Mouse (Mus musculus): ENCODE data around the gene Msantd4. TPM values are rescaled to one million over a fixed set of nuclear protein-coding genes. Genes with fewer than 3 reads are reported as not detected.

The Msantd4 gene
- 19.2 TPM for polyA plus RNA-seq (2017; shearing (Covaris generic))

GRCm38 (mm10) chr9:4375828-4376639, at the start of gene Msantd4:
Msantd4 (plus strand) TSS chr9:4376562.

Other genes starting within 250 kb of the Msantd4 start
- 26.9 TPM for gene Aasdhppt, start 67.1 kb upstream of the Msantd4 start, polyA plus RNA-seq (2017; shearing (Covaris generic))
- gene Kbtbd3, start 66.7 kb upstream of the Msantd4 start, polyA plus RNA-seq (2017; shearing (Covaris generic)): 10.0 TPM

Measured in CD4-positive, CD25-positive, alpha-beta regulatory T cell (primary cell).